Mouse (Mus musculus) naive thymus-derived CD4-positive, alpha-beta T cell, adult 2 months (primary cell): ENCODE measurements around the gene Ces4a.
"Not testable (repeated sequence)": the region's sequence is repeated elsewhere in the genome, so short reads cannot be mapped to it uniquely, and the experiment has no call there.

Experiments
- DNase-seq: peaks from one replicate; pipeline ENCODE4 v3.0.0-alpha.2; 2011; ENCODE audit warnings: low read depth

The Ces4a gene

GRCm38 (mm10) chr8:105170041-105170380 lies 38.4 kb downstream of the Ces4a start:
- no peak for DNase-seq

DNA sequence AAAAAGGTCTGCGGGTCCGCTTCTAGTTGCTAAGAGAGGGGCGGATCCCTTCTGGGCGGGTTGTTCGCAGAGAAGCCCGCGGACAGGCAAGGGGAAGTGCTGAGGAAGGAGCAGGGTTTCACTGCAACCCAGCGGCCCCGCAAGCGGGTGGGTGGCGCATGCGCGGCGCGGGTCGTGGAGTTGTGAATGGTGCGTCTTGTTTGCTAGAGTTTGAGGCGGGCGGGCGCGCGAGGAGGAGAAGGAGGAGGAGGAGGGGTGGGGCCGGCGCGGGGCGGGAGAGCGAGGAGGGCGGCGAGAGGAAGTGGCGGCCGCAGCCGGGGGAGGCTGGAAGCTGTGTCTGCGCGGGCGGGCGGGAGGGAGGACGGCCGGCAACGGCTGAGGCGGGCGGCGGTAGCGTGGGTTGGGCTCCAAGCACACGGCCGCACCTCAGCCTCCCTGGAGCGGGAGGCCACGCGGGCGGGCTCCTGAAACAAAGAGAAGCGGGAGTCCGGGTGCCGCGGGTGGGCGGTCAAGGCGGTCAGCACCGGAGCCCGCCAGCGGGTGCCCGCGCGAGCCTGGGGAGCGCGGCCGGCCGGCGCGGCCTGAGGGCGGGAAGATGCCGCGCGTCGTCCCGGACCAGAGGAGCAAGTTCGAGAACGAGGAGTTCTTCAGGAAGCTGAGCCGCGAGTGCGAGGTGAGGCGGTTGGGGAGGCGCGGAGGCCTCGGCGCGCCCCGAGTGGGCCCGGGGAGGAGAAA lies 38.9 kb downstream of the Ces4a start, which contains the start of gene Cbfb:
Cbfb (plus strand) TSS at position 294 of the 735 bp plus-strand sequence.
- DNase-seq, result peak; percentile 96

- DNase-seq, result peak; percentile 77
These were observed 39.8 kb downstream of the Ces4a start for GRCm38 (mm10) chr8:105171116-105172002.

DNA sequence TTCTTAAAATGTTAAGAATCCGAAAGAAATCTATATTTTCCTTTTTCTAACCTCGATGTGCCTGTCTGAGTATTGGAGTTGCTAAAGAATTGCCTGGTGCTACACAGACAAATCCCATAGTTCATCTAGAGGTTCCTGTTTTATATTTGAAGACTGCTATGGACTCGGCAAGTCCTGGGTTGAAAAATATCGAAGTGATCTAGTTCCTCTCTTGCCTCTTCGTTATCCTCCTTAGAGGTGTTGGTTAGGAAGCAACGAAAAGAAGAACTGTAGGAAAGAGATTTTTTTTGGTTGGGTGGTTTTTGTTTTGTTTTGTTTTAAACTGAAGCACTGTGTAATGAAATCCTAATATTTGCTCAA lies 40.4 kb downstream of the Ces4a start:
- DNase-seq, result no peak

DNA sequence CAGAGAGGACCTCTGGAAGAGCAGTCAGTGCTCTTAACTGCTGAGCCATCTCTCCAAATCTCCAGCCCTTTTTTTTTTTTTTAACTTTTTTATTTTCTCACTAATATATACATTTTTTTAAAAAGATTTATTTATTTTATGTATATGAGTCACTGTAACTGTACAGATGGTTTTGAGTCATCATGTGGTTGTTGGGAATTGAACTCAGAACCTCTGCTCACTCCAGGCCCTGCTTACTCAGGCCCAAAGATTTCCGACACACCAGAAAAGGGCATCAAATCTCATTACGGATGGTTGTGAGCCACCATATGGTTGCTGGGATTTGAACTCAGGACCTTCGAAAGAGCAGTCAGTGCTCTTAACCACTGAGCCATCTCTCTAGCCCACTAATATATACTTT lies 43.7 kb downstream of the Ces4a start:
- not testable (repeated sequence) for DNase-seq

DNA sequence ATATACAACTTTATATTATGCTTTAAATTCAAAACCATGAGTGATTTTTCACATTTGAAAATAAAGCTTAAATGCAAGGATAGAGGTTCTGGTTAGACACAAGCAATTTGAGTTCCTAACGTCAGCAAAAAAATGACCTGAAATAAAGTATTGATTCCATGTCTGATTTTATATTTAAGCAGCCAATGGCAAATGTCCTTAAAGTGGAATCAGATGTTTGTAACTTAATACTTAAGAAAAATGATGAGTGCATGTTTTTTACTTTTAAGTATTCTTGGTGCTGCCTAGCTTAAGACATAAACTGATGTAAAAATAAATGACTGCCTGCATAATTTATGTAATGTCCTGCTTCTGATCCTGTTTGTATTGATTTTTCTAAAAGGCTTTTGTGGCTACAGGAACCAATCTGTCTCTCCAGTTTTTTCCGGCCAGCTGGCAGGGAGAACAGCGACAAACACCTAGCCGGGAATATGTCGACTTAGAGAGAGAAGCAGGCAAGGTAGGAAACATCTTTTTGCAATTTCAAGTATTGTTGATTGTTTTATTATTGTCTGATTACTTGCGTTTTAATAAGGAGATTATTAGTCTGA lies 46.7 kb downstream of the Ces4a start:
- no peak for DNase-seq

DNA sequence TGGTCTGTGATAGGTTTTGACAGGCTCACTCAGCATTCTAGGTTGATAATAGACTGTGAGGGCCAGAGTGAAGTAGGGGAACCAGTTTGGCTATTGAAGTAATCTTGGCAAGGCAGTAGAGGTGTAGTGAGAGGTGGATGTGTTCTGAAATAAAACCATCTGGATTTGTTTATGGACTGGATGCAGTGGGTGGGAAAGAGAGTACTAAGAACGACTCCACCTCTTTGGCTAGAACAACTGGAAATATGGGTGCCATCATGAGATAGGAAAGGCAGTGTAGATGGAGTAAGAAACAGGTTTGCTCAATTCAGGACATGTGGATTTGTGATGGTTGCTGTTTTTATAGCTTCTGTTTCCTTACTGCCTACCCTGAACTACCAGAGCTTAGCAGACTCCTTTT lies 50.6 kb downstream of the Ces4a start:
- DNase-seq, result no peak

DNA sequence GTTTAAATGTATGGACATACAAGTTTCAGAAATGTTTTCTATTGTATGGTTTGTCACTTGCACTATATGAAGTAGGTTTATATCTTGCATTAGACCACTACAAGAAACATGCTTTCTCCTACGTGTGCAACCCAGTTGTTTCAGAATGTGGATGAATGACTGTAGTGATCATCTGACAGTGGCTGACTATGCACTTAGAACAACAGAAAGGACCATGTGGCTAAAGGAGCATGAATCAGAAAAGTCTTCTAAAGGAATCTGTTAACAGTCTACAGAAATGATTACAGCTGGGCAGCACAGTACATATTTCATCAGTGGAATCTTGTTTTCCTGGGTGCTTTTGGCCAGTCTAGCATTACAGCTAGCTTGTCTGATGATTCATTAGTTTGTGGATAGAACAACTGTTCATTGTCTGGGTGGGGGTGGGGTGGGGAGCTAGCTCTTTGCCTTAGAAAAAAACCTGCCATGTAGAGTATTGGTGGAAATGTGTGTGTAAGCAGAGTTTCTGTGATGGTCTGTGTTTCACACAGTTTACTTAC lies 54.9 kb downstream of the Ces4a start:
- no peak for DNase-seq

DNA sequence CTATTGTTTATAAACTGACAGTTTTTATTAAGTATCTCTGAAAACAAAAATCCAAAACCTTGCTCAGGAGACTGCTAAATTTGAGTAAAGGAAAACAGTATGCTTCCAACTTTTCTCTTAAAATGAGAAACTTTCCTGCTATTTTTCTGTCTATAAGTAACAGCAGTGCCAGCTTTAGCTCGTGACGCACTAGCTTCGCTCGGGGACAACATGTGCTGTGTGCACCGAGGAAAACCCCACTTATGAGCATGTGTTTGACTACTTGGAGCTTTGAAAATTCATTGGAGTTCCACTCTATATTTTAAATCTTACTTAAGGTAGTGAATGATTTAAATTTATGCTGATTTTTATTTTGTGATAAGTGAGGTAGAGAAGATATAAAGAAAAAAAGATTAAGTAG lies 60.6 kb downstream of the Ces4a start:
- no peak for DNase-seq
